Mouse (Mus musculus) cerebellum, adult 18-20 months (tissue): ENCODE data around the gene Nicn1.

Source experiments
- DNase-seq, 2 experiments: peaks; one replicate each; pipeline ENCODE4 v3.0.0; 2021

The Nicn1 gene

GRCm38 (mm10) chr9:108338886-108339781 is 48.9 kb downstream of the Nicn1 start, which contains the start of gene Gpx1:
Gene Gpx1, plus strand, starts transcription at chr9:108338903.
- peak; percentile 82 to 83 for DNase-seq

GRCm38 (mm10) chr9:108339886-108340257 is 49.6 kb downstream of the Nicn1 start:
- peak; percentile 25 to 36 for DNase-seq

GRCm38 (mm10) chr9:108340258-108341138 is 50.3 kb downstream of the Nicn1 start:
- DNase-seq: no peak

GRCm38 (mm10) chr9:108341139-108341475 is 50.9 kb downstream of the Nicn1 start:
- no peak for DNase-seq

- no peak for DNase-seq
Observed at GRCm38 (mm10) chr9:108341801-108342200, 51.6 kb downstream of the Nicn1 start.

GRCm38 (mm10) chr9:108342301-108342831 is 52.1 kb downstream of the Nicn1 start:
- no peak for DNase-seq

- no peak for DNase-seq
Observed at GRCm38 (mm10) chr9:108343331-108343730, 53.1 kb downstream of the Nicn1 start.

GRCm38 (mm10) chr9:108343835-108344234 is 53.6 kb downstream of the Nicn1 start:
- DNase-seq: no peak

- DNase-seq: no peak
Observed at GRCm38 (mm10) chr9:108344471-108344870, 54.2 kb downstream of the Nicn1 start.
